ENCODE assay signal across 14 mouse cellular contexts in the genomic region with DNA sequence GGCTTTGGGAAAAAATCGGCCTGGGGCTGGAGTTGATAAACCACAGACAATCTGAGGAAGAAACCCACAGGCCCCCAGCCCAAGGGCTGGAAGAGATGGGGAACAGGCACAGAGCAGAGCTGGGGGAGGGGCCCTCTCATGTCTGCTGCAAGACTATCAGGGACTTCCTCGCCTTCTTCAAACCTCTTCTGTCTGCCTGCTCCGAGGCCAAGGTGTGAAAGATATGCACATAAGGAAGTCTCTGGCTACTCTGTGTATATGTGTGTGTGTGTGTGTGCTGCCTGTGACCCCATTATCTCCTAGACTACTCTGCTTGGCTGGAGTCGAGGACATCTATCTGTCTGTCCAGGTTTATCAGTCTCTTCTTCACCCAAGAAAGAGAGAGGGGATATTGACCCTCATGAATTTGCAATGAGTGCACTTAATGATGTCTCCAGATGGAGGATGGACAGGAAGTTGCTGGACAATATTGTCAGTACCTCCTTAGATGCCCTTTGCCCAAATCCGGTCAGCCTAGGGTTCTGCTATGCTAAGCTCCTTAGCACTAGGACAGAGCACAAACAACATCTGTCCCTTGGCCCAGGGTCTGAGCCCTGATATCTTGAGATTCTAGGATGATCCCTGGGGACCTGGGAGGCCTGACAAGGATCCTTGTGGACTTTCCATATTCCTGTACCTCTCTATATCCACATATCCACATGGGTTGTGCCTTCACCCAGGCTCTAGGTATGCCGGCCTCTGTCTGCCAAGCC. TPM values are rescaled to one million over a fixed set of nuclear protein-coding genes. Genes with fewer than 3 reads are reported as not detected.
DNase-seq lines count a peak whose midpoint lies in the region; ATAC-seq and TF ChIP-seq lines count a peak whose summit lies in the region.
"Had no signal": no experiment of that assay in that cellular context is flagged by ENCODE, and none has a peak within 500 bp of the region (broad histone marks: within the 10 kb centered on the region; RNA-seq: fewer than 3 reads in every experiment).

No protein-coding gene starts in this region.

- no peaks in the 10 kb centered on the region for H3K36me3 ChIP-seq in forebrain, embryonic 11.5 days (ENCODE audit: control insufficient read depth, insufficient read depth, low read length)
- H3K36me3 ChIP-seq in hindbrain, embryonic 15.5 days: no peaks in the 10 kb centered on the region
- H3K36me3 ChIP-seq in midbrain, embryonic 14.5 days (ENCODE audit: control insufficient read depth, insufficient read depth, low read length): no peaks in the 10 kb centered on the region
- H3K36me3 ChIP-seq in lung, postnatal 0 days (ENCODE audit: insufficient read depth, low read length): no peaks in the 10 kb centered on the region
- H3K36me3 ChIP-seq: embryonic facial prominence, embryonic 12.5 days; heart, embryonic 13.5 days had no signal

- DNase-seq in 3T3-L1 (ENCODE audit: low read depth, low spot score): peak; percentile 46
- DNase-seq in forebrain, embryonic 11.5 days (ENCODE audit: low spot score): peak; percentile 45
- peak; percentile 8 for DNase-seq in midbrain, embryonic 14.5 days
- DNase-seq in lung, postnatal 0 days (ENCODE audit: low spot score): no peak
- no peak for DNase-seq in cerebellum, postnatal 36 days
- no peak for DNase-seq in right cerebral cortex, postnatal 4 days
- no peak for DNase-seq in urinary bladder, postnatal 10 days (ENCODE audit: low spot score)
- DNase-seq: cerebellum, adult 9-11 months; kidney, postnatal 25 days had no signal

- H3K9me3 ChIP-seq in forebrain, embryonic 11.5 days (ENCODE audit: control insufficient read depth, low read length): no peaks in the 10 kb centered on the region
- no peaks in the 10 kb centered on the region for H3K9me3 ChIP-seq in hindbrain, embryonic 15.5 days
- H3K9me3 ChIP-seq in midbrain, embryonic 14.5 days (ENCODE audit: control insufficient read depth, low read length): no peaks in the 10 kb centered on the region
- H3K9me3 ChIP-seq in lung, postnatal 0 days (ENCODE audit: low read length): no peaks in the 10 kb centered on the region
- H3K9me3 ChIP-seq: embryonic facial prominence, embryonic 12.5 days; heart, embryonic 13.5 days had no signal

- no peak overlapping the region for H3K4me3 ChIP-seq in forebrain, embryonic 11.5 days (ENCODE audit: low read depth, low read length)
- no peak overlapping the region for H3K4me3 ChIP-seq in hindbrain, embryonic 15.5 days
- H3K4me3 ChIP-seq in midbrain, embryonic 14.5 days (replicated peaks; ENCODE audit: low read depth, low read length): no peak overlapping the region
- H3K4me3 ChIP-seq in lung, postnatal 0 days (ENCODE audit: low read depth, low read length): no peak overlapping the region
- H3K4me3 ChIP-seq: embryonic facial prominence, embryonic 12.5 days; heart, embryonic 13.5 days had no signal

- TF ChIP-seq EP300 in lung, postnatal 0 days (IDR thresholded peaks at IDR 0.05): no peak

- WGBS in forebrain, embryonic 11.5 days: 74% methylated on average over 6 of the region's 6 CpGs
- WGBS in hindbrain, embryonic 15.5 days: 69% methylated on average over 6 of the region's 6 CpGs
- WGBS in midbrain, embryonic 14.5 days: 61% methylated on average over 6 of the region's 6 CpGs
- 57% methylated on average over 6 of the region's 6 CpGs for WGBS in lung, postnatal 0 days

- peaks cover 23% of the 10 kb centered on the region for H3K4me1 ChIP-seq in forebrain, embryonic 11.5 days (replicated peaks; ENCODE audit: control insufficient read depth, insufficient read depth, low read length)
- H3K4me1 ChIP-seq in hindbrain, embryonic 15.5 days (replicated peaks): peaks cover 45% of the 10 kb centered on the region
- H3K4me1 ChIP-seq in midbrain, embryonic 14.5 days (ENCODE audit: control insufficient read depth, insufficient read depth, low read length): peaks cover 57% of the 10 kb centered on the region
- no peaks in the 10 kb centered on the region; the same call in 1 of the 2 replicates for H3K4me1 ChIP-seq in lung, postnatal 0 days (ENCODE audit: insufficient read depth, low read depth, low read length)

- no peak for TF ChIP-seq CTCF in lung, postnatal 0 days (IDR thresholded peaks at IDR 0.05)

- no peak overlapping the region for H3K9ac ChIP-seq in forebrain, embryonic 11.5 days (ENCODE audit: low read length)
- H3K9ac ChIP-seq in hindbrain, embryonic 15.5 days: no peak overlapping the region
- H3K9ac ChIP-seq in midbrain, embryonic 14.5 days (replicated peaks; ENCODE audit: low read length): no peak overlapping the region; the same call in 1 of the 2 replicates
- H3K9ac ChIP-seq in lung, postnatal 0 days (replicated peaks; ENCODE audit: low read depth): no peak overlapping the region
- H3K9ac ChIP-seq: embryonic facial prominence, embryonic 12.5 days; heart, embryonic 13.5 days; liver, embryonic 14.5 days had no signal

- H3K4me2 ChIP-seq in forebrain, embryonic 11.5 days (ENCODE audit: low read depth, low read length, severe bottlenecking): no peak overlapping the region
- H3K4me2 ChIP-seq in hindbrain, embryonic 15.5 days: no peak overlapping the region
- H3K4me2 ChIP-seq in midbrain, embryonic 14.5 days (ENCODE audit: low read length): peak overlapping the region; percentile 26; the same call in 1 of the 2 replicates
- H3K4me2 ChIP-seq in lung, postnatal 0 days (replicated peaks; ENCODE audit: low read depth, low read length): no peak overlapping the region
- H3K4me2 ChIP-seq: embryonic facial prominence, embryonic 12.5 days; heart, embryonic 13.5 days had no signal

- H3K27me3 ChIP-seq in forebrain, embryonic 11.5 days (ENCODE audit: control insufficient read depth, insufficient read depth, low read length): no peaks in the 10 kb centered on the region
- no peaks in the 10 kb centered on the region for H3K27me3 ChIP-seq in hindbrain, embryonic 15.5 days
- H3K27me3 ChIP-seq in midbrain, embryonic 14.5 days (ENCODE audit: control insufficient read depth, insufficient read depth, low read length): no peaks in the 10 kb centered on the region
- no peaks in the 10 kb centered on the region for H3K27me3 ChIP-seq in lung, postnatal 0 days (replicated peaks; ENCODE audit: insufficient read depth, low read length)
- H3K27me3 ChIP-seq: embryonic facial prominence, embryonic 12.5 days had no signal

- ATAC-seq in forebrain, embryonic 11.5 days (replicated peaks; ENCODE audit: low FRiP score): no peak
- ATAC-seq in hindbrain, embryonic 15.5 days (ENCODE audit: low FRiP score, low read depth): no peak
- ATAC-seq in midbrain, embryonic 14.5 days (ENCODE audit: low FRiP score, low TSS enrichment): no peak; the same call in 1 of the 2 replicates
- no peak for ATAC-seq in lung, postnatal 0 days

- no peak overlapping the region for H3K27ac ChIP-seq in forebrain, embryonic 11.5 days (ENCODE audit: low read depth, low read length)
- peak overlapping the region; percentile 64 for H3K27ac ChIP-seq in hindbrain, embryonic 15.5 days (replicated peaks)
- peak overlapping the region; percentile 91 for H3K27ac ChIP-seq in midbrain, embryonic 14.5 days (replicated peaks; ENCODE audit: low read depth, low read length)
- no peak overlapping the region for H3K27ac ChIP-seq in lung, postnatal 0 days (ENCODE audit: low read length)
- H3K27ac ChIP-seq: embryonic facial prominence, embryonic 12.5 days; heart, embryonic 13.5 days; liver, embryonic 14.5 days; stomach, postnatal 0 days had no signal

RNA-seq across cellular contexts. Expression of a gene that starts 18.8 kb away (rescaled TPM):
- polyA plus RNA-seq in forebrain, embryonic 11.5 days (2014; fragmentation: Nextera tagmentation; extraction: Ambion mirVana): 13.2 and 15.9 TPM in 2 replicates
- polyA plus RNA-seq in hindbrain, embryonic 15.5 days (2015; fragmentation: Nextera tagmentation; extraction: Ambion mirVana): 14.0 and 18.5 TPM in 2 replicates
- polyA plus RNA-seq in midbrain, embryonic 14.5 days (2014; fragmentation: Nextera tagmentation; extraction: Ambion mirVana): 34.0 and 37.0 TPM in 2 replicates
- 23.4 and 24.9 TPM in 2 replicates for polyA plus RNA-seq in lung, postnatal 0 days (2015; fragmentation: Nextera tagmentation; extraction: Ambion mirVana)

RNA-seq across cellular contexts. Expression of a gene that starts 41.7 kb away (rescaled TPM):
- polyA plus RNA-seq in forebrain, embryonic 11.5 days (2014; fragmentation: Nextera tagmentation; extraction: Ambion mirVana): 198 and 206 TPM in 2 replicates
- 230 and 247 TPM in 2 replicates for polyA plus RNA-seq in hindbrain, embryonic 15.5 days (2015; fragmentation: Nextera tagmentation; extraction: Ambion mirVana)
- polyA plus RNA-seq in midbrain, embryonic 14.5 days (2014; fragmentation: Nextera tagmentation; extraction: Ambion mirVana): 190 and 241 TPM in 2 replicates
- 119 and 128 TPM in 2 replicates for polyA plus RNA-seq in lung, postnatal 0 days (2015; fragmentation: Nextera tagmentation; extraction: Ambion mirVana)

RNA-seq across cellular contexts. Expression of a gene that starts 49.6 kb away (rescaled TPM):
- 1.6 and 2.6 TPM in 2 replicates for polyA plus RNA-seq in forebrain, embryonic 11.5 days (2014; fragmentation: Nextera tagmentation; extraction: Ambion mirVana)
- polyA plus RNA-seq in hindbrain, embryonic 15.5 days (2015; fragmentation: Nextera tagmentation; extraction: Ambion mirVana): 2.0 and 3.6 TPM in 2 replicates
- 0.97 and 2.0 TPM in 2 replicates for polyA plus RNA-seq in midbrain, embryonic 14.5 days (2014; fragmentation: Nextera tagmentation; extraction: Ambion mirVana)
- polyA plus RNA-seq in lung, postnatal 0 days (2015; fragmentation: Nextera tagmentation; extraction: Ambion mirVana): 0.23 and 0.30 TPM in 2 replicates

RNA-seq across cellular contexts. Expression of a gene that starts 59.8 kb away (rescaled TPM):
- polyA plus RNA-seq in forebrain, embryonic 11.5 days (2014; fragmentation: Nextera tagmentation; extraction: Ambion mirVana): 6.7 TPM in 2 replicates
- 41.4 and 43.3 TPM in 2 replicates for polyA plus RNA-seq in hindbrain, embryonic 15.5 days (2015; fragmentation: Nextera tagmentation; extraction: Ambion mirVana)
- polyA plus RNA-seq in midbrain, embryonic 14.5 days (2014; fragmentation: Nextera tagmentation; extraction: Ambion mirVana): 20.4 and 31.9 TPM in 2 replicates
- polyA plus RNA-seq in lung, postnatal 0 days (2015; fragmentation: Nextera tagmentation; extraction: Ambion mirVana): 0.51 and 0.81 TPM in 2 replicates

Comparison
In these comparisons a context has a peak if more than half of its experiments do, and no peak if none do; other contexts are left out.
1. DNase-seq: peak in 3T3-L1 (single experiment), forebrain, embryonic 11.5 days (single experiment) and midbrain, embryonic 14.5 days (single experiment); none in lung, postnatal 0 days (single experiment), cerebellum, postnatal 36 days (0 of 2), right cerebral cortex, postnatal 4 days (single experiment) and urinary bladder, postnatal 10 days (single experiment).
2. H3K27ac ChIP-seq: peak in hindbrain, embryonic 15.5 days (single experiment) and midbrain, embryonic 14.5 days (single experiment); none in forebrain, embryonic 11.5 days (single experiment) and lung, postnatal 0 days (single experiment).